Mouse (Mus musculus) hindbrain, embryonic 14.5 days (tissue): ENCODE measurements around the gene Kpna3. TPM values are rescaled to one million over a fixed set of nuclear protein-coding genes. Genes with fewer than 3 reads are reported as not detected.

ENCODE experiments used
- ATAC-seq: fragments of 200-750 bp; cut with Nextera tagmentation; 2 replicates; pipeline ENCODE4 v1.8.0; 2017; ENCODE audit warnings: moderate number of reproducible peaks, mild to moderate bottlenecking, moderate TSS enrichment, moderate library complexity; ENCODE audit not compliant: low FRiP score
- DNase-seq: peaks from one replicate; pipeline ENCODE4 v3.0.0-alpha.2; 2015; ENCODE audit warnings: low spot score
- H3K27ac ChIP-seq: fragments of 300-500 bp; sonication (generic); 2 replicates; pipeline ENCODE4 v1.5.1; 2014; ENCODE audit warnings: mild to moderate bottlenecking, moderate library complexity
- H3K27me3 ChIP-seq: fragments of 300-500 bp; sonication (generic); 2 replicates; pipeline ENCODE4 v1.6.1; 2014; ENCODE audit warnings: mild to moderate bottlenecking, low read length, mixed read lengths; ENCODE audit not compliant: control insufficient read depth, insufficient read depth
- H3K36me3 ChIP-seq: fragments of 300-500 bp; sonication (generic); replicated peaks from 2 replicates; pipeline ENCODE4 v1.6.1; 2014; ENCODE audit not compliant: control insufficient read depth, insufficient read depth
- H3K4me1 ChIP-seq: fragments of 300-500 bp; sonication (generic); replicated peaks from 2 replicates; pipeline ENCODE4 v1.6.1; 2014; ENCODE audit warnings: antibody characterized with exemption, low read length, mixed read lengths; ENCODE audit not compliant: control insufficient read depth, insufficient read depth
- H3K4me2 ChIP-seq: fragments of 300-500 bp; sonication (generic); replicated peaks from 2 replicates; pipeline ENCODE4 v1.6.1; 2014; ENCODE audit warnings: mild to moderate bottlenecking, moderate library complexity
- H3K4me3 ChIP-seq: fragments of 300-500 bp; sonication (generic); replicated peaks from 2 replicates; pipeline ENCODE4 v1.5.1; 2014; ENCODE audit warnings: mild to moderate bottlenecking, low read length
- H3K9ac ChIP-seq: fragments of 300-500 bp; sonication (generic); 2 replicates; pipeline ENCODE4 v1.6.1; 2014
- H3K9me3 ChIP-seq: fragments of 300-500 bp; sonication (generic); 2 replicates; pipeline ENCODE4 v1.6.1; 2016; ENCODE audit warnings: low read length; ENCODE audit not compliant: control insufficient read depth
- WGBS: fragments of 180-500 bp; shearing (Covaris S2); extraction: QIAGEN DNeasy Blood & Tissue Kit; methylation state at CpG from one replicate; pipeline ENCODE4 v1.1.7; 2014; 5-methylcytosine and 5-hydroxymethylcytosine counted together
- polyA plus RNA-seq: library from polyadenylated mRNA; unstranded; fragments of >200 nt; fragmentation: Nextera tagmentation; extraction: Ambion mirVana; gene quantifications from 2 replicates; pipeline ENCODE4 v1.2.1, GENCODE M21; 2014

The Kpna3 gene
- 83.7 and 93.7 TPM in 2 replicates for polyA plus RNA-seq

- Histone ChIP-seq H3K4me3 (peak within 1 kb of the TSS; percentile 90), H3K27ac (peak within 1 kb of the TSS; percentile 97), H3K9ac (peak within 1 kb of the TSS; percentile 93), H3K4me2 (peak within 1 kb of the TSS; percentile 59), H3K27me3 (no peaks in the 10 kb centered on the region), H3K4me1 (peaks cover 22% of the 10 kb centered on the region), H3K36me3 (no peaks in the 10 kb centered on the region), H3K9me3 (no peaks in the 10 kb centered on the region)
- ATAC-seq (peak; percentile 99), DNase-seq (peak; percentile 99)
- under 1% methylated on average over 67 of the region's 85 CpGs for WGBS
Observed at GRCm38 (mm10) chr14:61439661-61440559, at the start of gene Kpna3. TSS of gene Kpna3 (minus strand) at chr14:61439874.

GRCm38 (mm10) chr14:61460365-61460764, 20.7 kb upstream of the Kpna3 start:
- DNase-seq: no peak
- Histone ChIP-seq H3K4me1 (no peaks in the 10 kb centered on the region), H3K4me2 (no peak overlapping the region), H3K27ac (no peak overlapping the region), H3K36me3 (no peaks in the 10 kb centered on the region), H3K9ac (no peak overlapping the region), H3K9me3 (peaks cover 4% of the 10 kb centered on the region; the same call in 1 of the 2 replicates), H3K4me3 (no peak overlapping the region), H3K27me3 (no peaks in the 10 kb centered on the region)
- 76% methylated on average over 2 of the region's 2 CpGs for WGBS
- ATAC-seq: no peak

GRCm38 (mm10) chr14:61457468-61457867, 17.8 kb upstream of the Kpna3 start:
- H3K9me3 ChIP-seq: no peaks in the 10 kb centered on the region
- no peak overlapping the region for H3K9ac ChIP-seq
- no peaks in the 10 kb centered on the region for H3K27me3 ChIP-seq
- 68% methylated on average over 6 of the region's 6 CpGs for WGBS
- no peak overlapping the region for H3K4me2 ChIP-seq
- no peak overlapping the region for H3K27ac ChIP-seq
- no peaks in the 10 kb centered on the region for H3K4me1 ChIP-seq
- DNase-seq (no peak), ATAC-seq (no peak)
- no peak overlapping the region for H3K4me3 ChIP-seq
- H3K36me3 ChIP-seq: no peaks in the 10 kb centered on the region

- Histone ChIP-seq H3K4me2 (no peak overlapping the region), H3K36me3 (no peaks in the 10 kb centered on the region), H3K4me1 (no peaks in the 10 kb centered on the region), H3K27ac (no peak overlapping the region), H3K9me3 (no peaks in the 10 kb centered on the region), H3K9ac (no peak overlapping the region), H3K27me3 (no peaks in the 10 kb centered on the region), H3K4me3 (no peak overlapping the region)
- WGBS: 68% methylated on average over 3 of the region's 3 CpGs
- ATAC-seq (no peak), DNase-seq (no peak)
Observed at GRCm38 (mm10) chr14:61455571-61455970, 15.9 kb upstream of the Kpna3 start.

GRCm38 (mm10) chr14:61453032-61453431, 13.4 kb upstream of the Kpna3 start:
- Histone ChIP-seq H3K4me2 (no peak overlapping the region), H3K36me3 (no peaks in the 10 kb centered on the region), H3K4me1 (no peaks in the 10 kb centered on the region), H3K27ac (no peak overlapping the region), H3K9ac (no peak overlapping the region), H3K4me3 (no peak overlapping the region), H3K27me3 (no peaks in the 10 kb centered on the region), H3K9me3 (no peaks in the 10 kb centered on the region)
- 74% methylated on average over 4 of the region's 4 CpGs for WGBS
- ATAC-seq: no peak
- no peak for DNase-seq

GRCm38 (mm10) chr14:61452481-61452880, 12.8 kb upstream of the Kpna3 start:
- H3K4me2 ChIP-seq: no peak overlapping the region
- no peak overlapping the region for H3K27ac ChIP-seq
- no peak overlapping the region for H3K4me3 ChIP-seq
- no peaks in the 10 kb centered on the region for H3K27me3 ChIP-seq
- WGBS: 79% methylated on average over 6 of the region's 6 CpGs
- DNase-seq (no peak), ATAC-seq (no peak)
- no peaks in the 10 kb centered on the region for H3K36me3 ChIP-seq
- no peaks in the 10 kb centered on the region for H3K9me3 ChIP-seq
- H3K9ac ChIP-seq: no peak overlapping the region
- H3K4me1 ChIP-seq: no peaks in the 10 kb centered on the region

- H3K9me3 ChIP-seq: no peaks in the 10 kb centered on the region
- WGBS: 93% methylated on average over 6 of the region's 6 CpGs
- H3K4me1 ChIP-seq: no peaks in the 10 kb centered on the region
- H3K27ac ChIP-seq: no peak overlapping the region
- H3K4me2 ChIP-seq: no peak overlapping the region
- H3K36me3 ChIP-seq: no peaks in the 10 kb centered on the region
- ATAC-seq: no peak
- no peak overlapping the region for H3K9ac ChIP-seq
- H3K4me3 ChIP-seq: no peak overlapping the region
- no peaks in the 10 kb centered on the region for H3K27me3 ChIP-seq
- no peak for DNase-seq
Observed at GRCm38 (mm10) chr14:61447775-61448174, 8.1 kb upstream of the Kpna3 start.

- Histone ChIP-seq H3K4me2 (peak overlapping the region; percentile 58), H3K9ac (peak overlapping the region; percentile 93), H3K4me1 (peaks cover 22% of the 10 kb centered on the region), H3K36me3 (no peaks in the 10 kb centered on the region), H3K27me3 (no peaks in the 10 kb centered on the region), H3K27ac (peak overlapping the region; percentile 97), H3K4me3 (peak overlapping the region; percentile 90), H3K9me3 (no peaks in the 10 kb centered on the region)
- DNase-seq (peak; percentile 64), ATAC-seq (peak; percentile 74)
- WGBS: under 1% methylated on average over 49 of the region's 62 CpGs
Observed at GRCm38 (mm10) chr14:61439141-61439660, 473 bp downstream of the Kpna3 start.

GRCm38 (mm10) chr14:61438171-61438945, 1.3 kb downstream of the Kpna3 start:
- Histone ChIP-seq H3K36me3 (no peaks in the 10 kb centered on the region), H3K4me1 (peaks cover 22% of the 10 kb centered on the region), H3K4me3 (peak overlapping the region; percentile 90), H3K9ac (peak overlapping the region; percentile 93), H3K9me3 (no peaks in the 10 kb centered on the region), H3K4me2 (peak overlapping the region; percentile 58), H3K27me3 (no peaks in the 10 kb centered on the region), H3K27ac (peak overlapping the region; percentile 97)
- ATAC-seq (no peak), DNase-seq (peak; percentile 42)
- WGBS: 12% methylated on average over 3 of the region's 3 CpGs
